Mouse (Mus musculus) heart, embryonic 15.5 days (tissue): ENCODE measurements at regions not wholly inside any gene's neighbourhood (a gene's known extent, or its start where the extent isn't known, plus 50 kb on each side); places are given as distances from the start of the nearest gene placed in this dataset.

ENCODE experiments used
- ATAC-seq: fragments of 200-750 bp; cut with Nextera tagmentation; replicated peaks from 2 replicates; pipeline ENCODE4 v1.8.0; 2017; ENCODE audit warnings: low read depth, moderate TSS enrichment; ENCODE audit not compliant: insufficient number of reproducible peaks, insufficient read depth, low FRiP score
- H3K27ac ChIP-seq: fragments of 300-500 bp; sonication (generic); 2 replicates; pipeline ENCODE4 v1.5.1; 2015; ENCODE audit warnings: mild to moderate bottlenecking, inconsistent platforms
- H3K27me3 ChIP-seq: fragments of 300-500 bp; sonication (generic); 2 replicates; pipeline ENCODE4 v1.6.1; 2015; ENCODE audit warnings: inconsistent platforms
- H3K36me3 ChIP-seq: fragments of 300-500 bp; sonication (generic); 2 replicates; pipeline ENCODE4 v1.6.1; 2015; ENCODE audit warnings: mild to moderate bottlenecking, inconsistent platforms
- H3K4me1 ChIP-seq: fragments of 300-500 bp; sonication (generic); replicated peaks from 2 replicates; pipeline ENCODE4 v1.6.1; 2015; ENCODE audit warnings: inconsistent platforms
- H3K4me2 ChIP-seq: fragments of 300-500 bp; sonication (generic); 2 replicates; pipeline ENCODE4 v1.6.1; 2015; ENCODE audit warnings: inconsistent platforms, mild to moderate bottlenecking, moderate library complexity
- H3K4me3 ChIP-seq: fragments of 300-500 bp; sonication (generic); 2 replicates; pipeline ENCODE4 v1.5.1; 2015; ENCODE audit warnings: mild to moderate bottlenecking, inconsistent platforms
- H3K9ac ChIP-seq: fragments of 300-500 bp; sonication (generic); 2 replicates; pipeline ENCODE4 v1.6.1; 2015; ENCODE audit warnings: mild to moderate bottlenecking, inconsistent platforms
- H3K9me3 ChIP-seq: fragments of 300-500 bp; sonication (generic); replicated peaks from 2 replicates; pipeline ENCODE4 v1.6.1; 2016; ENCODE audit warnings: inconsistent platforms
- WGBS: fragments of 180-500 bp; shearing (Covaris S2); methylation state at CpG from one replicate; pipeline ENCODE4 v1.1.7; 2015; ENCODE audit warnings: mixed read lengths; 5-methylcytosine and 5-hydroxymethylcytosine counted together

GRCm38 (mm10) chr5:106392213-106392612 lies 65.8 kb downstream of the Barhl2 start:
- no peaks in the 10 kb centered on the region for H3K4me1 ChIP-seq
- no peak overlapping the region for H3K4me3 ChIP-seq
- no peaks in the 10 kb centered on the region for H3K9me3 ChIP-seq
- 80% methylated on average over 11 of the region's 11 CpGs for whole genome bisulfite sequencing
- H3K4me2 ChIP-seq, result no peak overlapping the region
- H3K27me3 ChIP-seq, result no peaks in the 10 kb centered on the region
- ATAC-seq, result no peak
- no peak overlapping the region for H3K27ac ChIP-seq
- H3K36me3 ChIP-seq, result no peaks in the 10 kb centered on the region
- H3K9ac ChIP-seq, result no peak overlapping the region

- Histone ChIP-seq H3K27ac (no peak overlapping the region), H3K36me3 (no peaks in the 10 kb centered on the region), H3K4me2 (no peak overlapping the region), H3K4me1 (no peaks in the 10 kb centered on the region), H3K4me3 (no peak overlapping the region), H3K9me3 (no peaks in the 10 kb centered on the region), H3K27me3 (no peaks in the 10 kb centered on the region), H3K9ac (no peak overlapping the region)
- 78% methylated on average over 7 of the region's 7 CpGs for WGBS
- no peak for ATAC-seq
Observed at GRCm38 (mm10) chr5:106386621-106387020, 71.3 kb downstream of the Barhl2 start.

- Histone ChIP-seq H3K27me3 (no peaks in the 10 kb centered on the region), H3K4me1 (no peaks in the 10 kb centered on the region), H3K9me3 (no peaks in the 10 kb centered on the region), H3K4me2 (no peak overlapping the region), H3K9ac (no peak overlapping the region), H3K36me3 (no peaks in the 10 kb centered on the region), H3K27ac (no peak overlapping the region), H3K4me3 (no peak overlapping the region)
- 57% methylated on average over 8 of the region's 8 CpGs for WGBS
- ATAC-seq, result no peak
Observed at GRCm38 (mm10) chr5:106385838-106386237, 72.1 kb downstream of the Barhl2 start.

GRCm38 (mm10) chr5:106385219-106385618 lies 72.7 kb downstream of the Barhl2 start:
- no peak for ATAC-seq
- H3K4me3 ChIP-seq, result no peak overlapping the region
- no peaks in the 10 kb centered on the region for H3K36me3 ChIP-seq
- no peak overlapping the region for H3K4me2 ChIP-seq
- no peaks in the 10 kb centered on the region for H3K27me3 ChIP-seq
- H3K4me1 ChIP-seq, result no peaks in the 10 kb centered on the region
- no peak overlapping the region for H3K27ac ChIP-seq
- H3K9me3 ChIP-seq, result no peaks in the 10 kb centered on the region
- WGBS, result 73% methylated on average over 6 of the region's 6 CpGs
- H3K9ac ChIP-seq, result no peak overlapping the region

- no peaks in the 10 kb centered on the region for H3K27me3 ChIP-seq
- H3K4me3 ChIP-seq, result no peak overlapping the region
- no peaks in the 10 kb centered on the region for H3K4me1 ChIP-seq
- ATAC-seq, result 0 out of 2 replicates have a peak, but pooled peaks have one; percentile 35
- no peak overlapping the region for H3K27ac ChIP-seq
- no peaks in the 10 kb centered on the region for H3K36me3 ChIP-seq
- no peaks in the 10 kb centered on the region for H3K9me3 ChIP-seq
- WGBS, result 61% methylated on average over 6 of the region's 6 CpGs
- H3K4me2 ChIP-seq, result no peak overlapping the region
- no peak overlapping the region for H3K9ac ChIP-seq
Observed at GRCm38 (mm10) chr5:106384138-106384770, 73.7 kb downstream of the Barhl2 start.

GRCm38 (mm10) chr5:106381919-106382318 lies 76.0 kb downstream of the Barhl2 start:
- 84% methylated on average over 3 of the region's 3 CpGs for WGBS
- no peak overlapping the region for H3K9ac ChIP-seq
- H3K27me3 ChIP-seq, result no peaks in the 10 kb centered on the region
- no peaks in the 10 kb centered on the region for H3K9me3 ChIP-seq
- no peak overlapping the region for H3K4me2 ChIP-seq
- no peaks in the 10 kb centered on the region for H3K4me1 ChIP-seq
- no peak overlapping the region for H3K27ac ChIP-seq
- H3K36me3 ChIP-seq, result no peaks in the 10 kb centered on the region
- no peak overlapping the region for H3K4me3 ChIP-seq
- no peak for ATAC-seq

- no peak overlapping the region for H3K27ac ChIP-seq
- no peaks in the 10 kb centered on the region for H3K36me3 ChIP-seq
- no peak for ATAC-seq
- no peak overlapping the region for H3K4me2 ChIP-seq
- 11% methylated on average over 9 of the region's 9 CpGs for WGBS
- no peaks in the 10 kb centered on the region for H3K4me1 ChIP-seq
- H3K4me3 ChIP-seq, result no peak overlapping the region
- H3K27me3 ChIP-seq, result no peaks in the 10 kb centered on the region
- no peaks in the 10 kb centered on the region for H3K9me3 ChIP-seq
- no peak overlapping the region for H3K9ac ChIP-seq
Observed at GRCm38 (mm10) chr5:106380631-106381285, 77.2 kb downstream of the Barhl2 start.

- Histone ChIP-seq H3K9ac (no peak overlapping the region), H3K36me3 (no peaks in the 10 kb centered on the region), H3K9me3 (no peaks in the 10 kb centered on the region; the same call in 1 of the 2 replicates), H3K4me2 (no peak overlapping the region), H3K4me1 (no peaks in the 10 kb centered on the region), H3K27ac (no peak overlapping the region), H3K27me3 (no peaks in the 10 kb centered on the region), H3K4me3 (no peak overlapping the region)
- ATAC-seq, result no peak
- 82% methylated on average over 25 of the region's 25 CpGs for WGBS
Observed at GRCm38 (mm10) chr5:106376781-106377525, 81.0 kb downstream of the Barhl2 start.

- Histone ChIP-seq H3K4me1 (no peaks in the 10 kb centered on the region), H3K4me2 (no peak overlapping the region), H3K4me3 (no peak overlapping the region), H3K9ac (no peak overlapping the region), H3K36me3 (no peaks in the 10 kb centered on the region), H3K27ac (no peak overlapping the region), H3K27me3 (no peaks in the 10 kb centered on the region), H3K9me3 (no peaks in the 10 kb centered on the region)
- no peak for ATAC-seq
- WGBS, result 36% methylated on average over 9 of the region's 9 CpGs
Observed at GRCm38 (mm10) chr5:106367831-106368230, 90.1 kb downstream of the Barhl2 start.

- no peak for ATAC-seq
- Histone ChIP-seq H3K36me3 (no peaks in the 10 kb centered on the region), H3K4me1 (no peaks in the 10 kb centered on the region), H3K27me3 (no peaks in the 10 kb centered on the region), H3K9me3 (no peaks in the 10 kb centered on the region), H3K27ac (no peak overlapping the region), H3K4me3 (no peak overlapping the region), H3K9ac (no peak overlapping the region), H3K4me2 (no peak overlapping the region)
- 64% methylated on average over 5 of the region's 5 CpGs for WGBS
Observed at GRCm38 (mm10) chr5:106367312-106367711, 90.7 kb downstream of the Barhl2 start.

GRCm38 (mm10) chr5:106366006-106366405 lies 92.0 kb downstream of the Barhl2 start:
- WGBS, result 73% methylated on average over 7 of the region's 7 CpGs

More at GRCm38 (mm10) chr5:106366006-106366405, 92.0 kb downstream of the Barhl2 start:
- Histone ChIP-seq H3K4me2 (no peak overlapping the region), H3K4me3 (no peak overlapping the region), H3K36me3 (no peaks in the 10 kb centered on the region), H3K9ac (no peak overlapping the region), H3K27me3 (no peaks in the 10 kb centered on the region), H3K4me1 (no peaks in the 10 kb centered on the region), H3K27ac (no peak overlapping the region), H3K9me3 (no peaks in the 10 kb centered on the region)
- ATAC-seq, result 0 out of 2 replicates have a peak, but pooled peaks have one; percentile 22
